ENCODE assay signal across 24 mouse cellular contexts in genomic region chr9:34908040-34908439, GRCm38 (mm10).
"Had no signal": no experiment of that assay in that cellular context is flagged by ENCODE, and none has a peak within 500 bp of the region (broad histone marks: within the 10 kb centered on the region; RNA-seq: fewer than 3 reads in every experiment).

No protein-coding gene starts in this region.

- H3K27ac ChIP-seq: heart, adult 2 months; heart, embryonic 13.5 days; heart, embryonic 15.5 days; hindbrain, embryonic 13.5 days; hindbrain, embryonic 15.5 days; hindbrain, postnatal 0 days; kidney, embryonic 15.5 days; kidney, postnatal 0 days; limb, embryonic 13.5 days; limb, embryonic 15.5 days; liver, embryonic 12.5 days had no signal

- H3K4me3 ChIP-seq: heart, adult 2 months; heart, embryonic 13.5 days; heart, embryonic 15.5 days; hindbrain, embryonic 13.5 days; hindbrain, embryonic 15.5 days; kidney, embryonic 15.5 days; limb, embryonic 13.5 days; limb, embryonic 15.5 days; liver, embryonic 12.5 days had no signal

- DNase-seq: gastrocnemius, postnatal 14 days; gastrocnemius, postnatal 36 days; heart, adult 11 months; heart, adult 2 months; heart, postnatal 14 days; heart, postnatal 36 days; kidney, adult 11 months; kidney, adult 2 months; kidney, adult 9 months; kidney, postnatal 14 days; kidney, postnatal 36 days; layer of hippocampus, adult 9-11 months; layer of hippocampus, postnatal 36 days; left cerebral cortex, postnatal 4 days had no signal

- H3K4me1 ChIP-seq: heart, embryonic 13.5 days; heart, embryonic 15.5 days; kidney, embryonic 15.5 days; limb, embryonic 15.5 days; liver, embryonic 12.5 days had no signal

- H3K27me3 ChIP-seq: heart, embryonic 13.5 days; heart, embryonic 15.5 days; hindbrain, embryonic 13.5 days; hindbrain, embryonic 15.5 days; kidney, embryonic 15.5 days; limb, embryonic 15.5 days; liver, embryonic 12.5 days had no signal
